Mouse (Mus musculus): ENCODE measurements around the gene Olfr597. TPM values are rescaled to one million over a fixed set of nuclear protein-coding genes. Genes with fewer than 3 reads are reported as not detected.
"Not testable (repeated sequence)": the region's sequence is repeated elsewhere in the genome, so short reads cannot be mapped to it uniquely, and the experiment has no call there.

Olfr597 gene
- polyA plus RNA-seq (2012; rRNA removed), result not detected in 2 replicates

DNA sequence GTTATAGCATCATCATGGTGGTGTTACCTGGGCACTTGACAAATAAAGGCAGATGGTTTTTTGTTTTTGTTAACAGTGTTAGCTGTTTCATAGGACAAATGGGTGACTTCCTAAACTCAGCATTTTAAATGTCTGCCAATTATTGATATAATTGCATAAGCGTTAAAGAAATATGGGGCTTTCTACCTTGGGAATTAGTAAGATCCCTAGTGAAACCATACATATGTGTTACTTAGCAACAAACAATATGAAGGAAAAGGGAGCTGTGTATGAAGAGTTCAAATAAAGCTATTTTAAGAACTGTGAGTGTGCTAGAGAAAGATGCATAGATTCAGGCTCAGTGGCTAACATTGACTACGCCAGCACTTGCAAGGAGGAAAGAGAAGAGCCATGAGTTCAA is at the start of gene Olfr597:
Gene Olfr597, plus strand, starts transcription at position 301 of the 400 bp plus-strand sequence.
- H3K27ac ChIP-seq (ENCODE audit: insufficient read depth, low read depth, low read length); H3K4me3 ChIP-seq (ENCODE audit: low read depth, low read length); H3K36me3 ChIP-seq (ENCODE audit: control insufficient read depth, insufficient read depth, low read length); H3K27me3 ChIP-seq (ENCODE audit: control insufficient read depth, insufficient read depth, low read length); H3K4me1 ChIP-seq (ENCODE audit: control insufficient read depth, insufficient read depth, insufficient read length, low read length): not testable (repeated sequence)
- 78% methylated on average over 2 of the region's 2 CpGs for WGBS

- H3K4me3 ChIP-seq (ENCODE audit: low read depth, low read length); H3K4me1 ChIP-seq (ENCODE audit: control insufficient read depth, insufficient read depth, insufficient read length, low read length); H3K36me3 ChIP-seq (ENCODE audit: control insufficient read depth, insufficient read depth, low read length); H3K27ac ChIP-seq (ENCODE audit: insufficient read depth, low read depth, low read length); H3K27me3 ChIP-seq (ENCODE audit: control insufficient read depth, insufficient read depth, low read length): not testable (repeated sequence)
- WGBS, result 88% methylated on average over 2 of the region's 2 CpGs
Observed at GRCm38 (mm10) chr7:103305348-103305747, 10.8 kb upstream of the Olfr597 start, which contains the start of gene Olfr596. Olfr596 (plus strand) TSS chr7:103305648.

DNA sequence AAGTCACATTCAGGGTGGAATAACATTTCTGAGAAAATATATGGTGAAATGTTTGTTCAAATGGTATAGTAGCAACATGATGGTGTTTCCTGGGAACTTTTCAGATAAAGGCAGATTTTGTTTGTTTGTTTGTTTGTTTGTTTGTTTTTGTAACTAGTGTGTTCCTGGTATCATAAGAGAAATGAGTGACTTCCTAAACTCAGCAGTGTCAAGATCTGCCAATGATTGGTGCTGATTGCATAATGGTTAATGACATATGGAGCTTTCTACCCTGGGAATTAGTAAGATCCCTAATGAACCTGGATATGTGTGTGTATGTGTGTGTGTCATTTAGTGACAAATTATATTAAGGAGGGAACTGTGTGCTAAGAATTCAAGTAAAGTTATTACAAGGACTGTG is 7.2 kb downstream of the Olfr597 start, which contains the start of gene Olfr598:
Gene Olfr598, plus strand, starts transcription at position 301 of the 400 bp plus-strand sequence.
- no peaks in the 10 kb centered on the region for H3K4me1 ChIP-seq (ENCODE audit: control insufficient read depth, insufficient read depth, insufficient read length, low read length)
- no peak within 1 kb of the TSS for H3K4me3 ChIP-seq (ENCODE audit: low read depth, low read length)
- H3K27ac ChIP-seq (ENCODE audit: insufficient read depth, low read depth, low read length), result no peak within 1 kb of the TSS
- H3K27me3 ChIP-seq (ENCODE audit: control insufficient read depth, insufficient read depth, low read length), result no peaks in the 10 kb centered on the region
- TF ChIP-seq CTCF (IDR thresholded peaks at IDR 0.05; ENCODE audit: extremely low read depth, insufficient read length, insufficient replicate concordance, low read depth, low read length) (no peak), POLR2A (IDR thresholded peaks at IDR 0.05; ENCODE audit: low read depth, low read length) (no peak)
- H3K36me3 ChIP-seq (ENCODE audit: control insufficient read depth, insufficient read depth, low read length), result no peaks in the 10 kb centered on the region

DNA sequence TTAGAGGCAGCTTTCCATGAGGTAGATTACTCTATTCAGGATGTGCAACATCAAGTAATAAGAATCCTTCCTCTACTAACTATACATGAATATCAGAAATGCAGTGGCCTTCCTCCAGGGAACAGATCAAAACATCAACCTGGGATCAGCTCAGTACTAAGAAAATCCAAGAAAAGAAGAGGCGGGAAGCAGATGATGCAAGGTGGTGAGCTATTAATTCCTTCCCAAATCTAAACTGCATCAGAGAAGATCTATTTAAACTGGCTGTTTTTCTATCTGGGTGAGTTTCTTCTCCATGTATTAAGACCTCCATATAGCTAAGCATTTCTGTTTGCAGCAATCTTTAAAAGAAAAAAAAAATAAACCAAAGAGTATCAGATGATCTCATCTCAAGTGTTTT is 19.5 kb downstream of the Olfr597 start, which contains the start of gene Olfr599:
Gene Olfr599, plus strand, starts transcription at position 301 of the 400 bp plus-strand sequence.
- Histone ChIP-seq H3K36me3 (ENCODE audit: control insufficient read depth, insufficient read depth, low read length) (no peaks in the 10 kb centered on the region), H3K4me1 (ENCODE audit: control insufficient read depth, insufficient read depth, insufficient read length, low read length) (no peaks in the 10 kb centered on the region), H3K27ac (ENCODE audit: insufficient read depth, low read depth, low read length) (no peak within 1 kb of the TSS), H3K27me3 (ENCODE audit: control insufficient read depth, insufficient read depth, low read length) (no peaks in the 10 kb centered on the region), H3K4me3 (ENCODE audit: low read depth, low read length) (no peak within 1 kb of the TSS)
- TF ChIP-seq POLR2A (IDR thresholded peaks at IDR 0.05; ENCODE audit: low read depth, low read length) (no peak), CTCF (IDR thresholded peaks at IDR 0.05; ENCODE audit: extremely low read depth, insufficient read length, insufficient replicate concordance, low read depth, low read length) (no peak)
- 86% methylated on average over 1 of the region's 1 CpGs for WGBS

DNA sequence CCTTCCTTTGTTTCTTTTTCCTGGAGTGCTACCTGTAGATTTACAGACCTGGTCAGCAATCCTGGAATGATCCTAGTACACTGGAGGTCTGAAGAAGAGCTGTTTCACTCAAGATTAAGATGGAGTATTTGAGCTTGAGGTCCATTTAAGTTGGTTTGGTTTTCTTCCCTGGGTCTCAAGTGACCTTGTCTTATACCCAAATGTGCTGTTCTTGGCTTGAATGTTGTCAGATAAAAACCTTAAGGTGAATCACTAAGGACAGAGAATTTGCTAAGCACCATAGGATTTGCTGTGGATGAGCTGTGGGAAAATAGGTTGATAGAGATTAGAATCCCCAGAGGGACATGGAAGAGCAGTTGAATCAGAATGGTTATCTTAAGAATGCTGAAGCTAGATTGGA is 33.5 kb downstream of the Olfr597 start, which contains the start of gene Olfr600:
Gene Olfr600, minus strand, starts transcription at position 101 of the 400 bp plus-strand sequence.
- H3K27ac ChIP-seq (ENCODE audit: insufficient read depth, low read depth, low read length), result no peak within 1 kb of the TSS
- H3K27me3 ChIP-seq (ENCODE audit: control insufficient read depth, insufficient read depth, low read length), result no peaks in the 10 kb centered on the region
- no peak within 1 kb of the TSS for H3K4me3 ChIP-seq (ENCODE audit: low read depth, low read length)
- TF ChIP-seq POLR2A (IDR thresholded peaks at IDR 0.05; ENCODE audit: low read depth, low read length) (no peak), CTCF (IDR thresholded peaks at IDR 0.05; ENCODE audit: extremely low read depth, insufficient read length, insufficient replicate concordance, low read depth, low read length) (no peak)
- no peaks in the 10 kb centered on the region for H3K4me1 ChIP-seq (ENCODE audit: control insufficient read depth, insufficient read depth, insufficient read length, low read length)
- H3K36me3 ChIP-seq (ENCODE audit: control insufficient read depth, insufficient read depth, low read length), result no peaks in the 10 kb centered on the region

DNA sequence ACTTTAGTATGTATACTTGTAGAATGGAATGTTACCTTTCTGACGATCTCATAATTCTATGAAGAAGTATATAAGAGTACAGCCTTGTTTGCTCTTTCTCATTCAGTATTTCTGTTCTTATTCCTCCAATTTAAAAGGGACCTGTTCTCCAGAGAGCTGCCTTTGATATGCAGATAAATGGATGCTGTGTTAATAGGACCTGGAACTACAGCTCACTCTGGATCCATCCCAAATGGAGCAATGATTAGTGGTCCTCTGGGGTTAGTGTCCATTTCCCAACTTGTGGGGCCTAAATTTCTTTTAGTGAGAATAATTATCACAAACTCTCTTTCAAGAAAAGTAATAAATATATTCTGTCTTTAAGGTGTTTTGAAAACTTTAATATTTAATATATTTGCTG is 46.4 kb downstream of the Olfr597 start, which contains the start of gene Olfr601:
Gene Olfr601, minus strand, starts transcription at position 101 of the 400 bp plus-strand sequence.
- TF ChIP-seq CTCF (IDR thresholded peaks at IDR 0.05; ENCODE audit: extremely low read depth, insufficient read length, insufficient replicate concordance, low read depth, low read length) (no peak), POLR2A (IDR thresholded peaks at IDR 0.05; ENCODE audit: low read depth, low read length) (no peak)

More for the DNA sequence above, 46.4 kb downstream of the Olfr597 start, which contains the start of gene Olfr601:
- Histone ChIP-seq H3K27ac (ENCODE audit: insufficient read depth, low read depth, low read length) (no peak within 1 kb of the TSS), H3K36me3 (ENCODE audit: control insufficient read depth, insufficient read depth, low read length) (no peaks in the 10 kb centered on the region), H3K27me3 (ENCODE audit: control insufficient read depth, insufficient read depth, low read length) (no peaks in the 10 kb centered on the region), H3K4me3 (ENCODE audit: low read depth, low read length) (no peak within 1 kb of the TSS), H3K4me1 (ENCODE audit: control insufficient read depth, insufficient read depth, insufficient read length, low read length) (no peaks in the 10 kb centered on the region)
- 92% methylated on average over 1 of the region's 1 CpGs for WGBS

Other genes with a start within 250 kb of the Olfr597 start
- gene Olfr584, start 234.4 kb upstream of the Olfr597 start, polyA plus RNA-seq (2012; rRNA removed), result not detected in 2 replicates
- not detected in 2 replicates for gene Olfr585, start 218.6 kb upstream of the Olfr597 start, polyA plus RNA-seq (2012; rRNA removed)
- gene Olfr586, start 190.7 kb upstream of the Olfr597 start, polyA plus RNA-seq (2012; rRNA removed), result not detected in 2 replicates
- gene Olfr588-ps1, start 175.4 kb upstream of the Olfr597 start, polyA plus RNA-seq (2012; rRNA removed), result not detected in 2 replicates
- not detected in 2 replicates for gene Olfr589, start 160.0 kb upstream of the Olfr597 start, polyA plus RNA-seq (2012; rRNA removed)
- gene Olfr591, start 138.0 kb upstream of the Olfr597 start, polyA plus RNA-seq (2012; rRNA removed), result not detected in 2 replicates
- gene Olfr592, start 131.5 kb upstream of the Olfr597 start, polyA plus RNA-seq (2012; rRNA removed), result not detected in 2 replicates
- gene Olfr593, start 104.5 kb upstream of the Olfr597 start, polyA plus RNA-seq (2012; rRNA removed), result not detected in 2 replicates
- not detected in 2 replicates for gene Olfr594, start 99.3 kb upstream of the Olfr597 start, polyA plus RNA-seq (2012; rRNA removed)
- gene Usp17ld, start 63.8 kb upstream of the Olfr597 start, polyA plus RNA-seq (2012; rRNA removed), result not detected in 2 replicates
- not detected in 2 replicates for gene Olfr596, start 10.7 kb upstream of the Olfr597 start, polyA plus RNA-seq (2012; rRNA removed)
- not detected in 2 replicates for gene Olfr598, start 7.3 kb downstream of the Olfr597 start, polyA plus RNA-seq (2012; rRNA removed)
- not detected in 2 replicates for gene Olfr599, start 19.6 kb downstream of the Olfr597 start, polyA plus RNA-seq (2012; rRNA removed)
- not detected in 2 replicates for gene Olfr600, start 33.4 kb downstream of the Olfr597 start, polyA plus RNA-seq (2012; rRNA removed)
- not detected in 2 replicates for gene Olfr601, start 46.3 kb downstream of the Olfr597 start, polyA plus RNA-seq (2012; rRNA removed)
- not detected in 2 replicates for gene Olfr603, start 69.9 kb downstream of the Olfr597 start, polyA plus RNA-seq (2012; rRNA removed)
- gene Usp17lc, start 98.8 kb downstream of the Olfr597 start, polyA plus RNA-seq (2012; rRNA removed), result not detected in 2 replicates
- not detected in 2 replicates for gene Olfr605, start 129.1 kb downstream of the Olfr597 start, polyA plus RNA-seq (2012; rRNA removed)
- not detected in 2 replicates for gene Olfr606, start 132.7 kb downstream of the Olfr597 start, polyA plus RNA-seq (2012; rRNA removed)
- not detected in 2 replicates for gene Olfr607, start 147.8 kb downstream of the Olfr597 start, polyA plus RNA-seq (2012; rRNA removed)
- gene Olfr608, start 153.6 kb downstream of the Olfr597 start, polyA plus RNA-seq (2012; rRNA removed), result not detected in 2 replicates
- not detected in 2 replicates for gene Olfr609, start 181.7 kb downstream of the Olfr597 start, polyA plus RNA-seq (2012; rRNA removed)
- gene Olfr610, start 195.8 kb downstream of the Olfr597 start, polyA plus RNA-seq (2012; rRNA removed), result not detected in 2 replicates
- gene Olfr611, start 204.5 kb downstream of the Olfr597 start, polyA plus RNA-seq (2012; rRNA removed), result not detected in 2 replicates
- gene Olfr612, start 226.4 kb downstream of the Olfr597 start, polyA plus RNA-seq (2012; rRNA removed), result not detected in 2 replicates
- not detected in 2 replicates for gene Olfr613, start 231.8 kb downstream of the Olfr597 start, polyA plus RNA-seq (2012; rRNA removed)
- not detected in 2 replicates for gene Olfr615, start 239.8 kb downstream of the Olfr597 start, polyA plus RNA-seq (2012; rRNA removed)

Measured in small intestine, adult 2 months (tissue).